Mouse (Mus musculus): ENCODE measurements around the gene Metrn.

GRCm38 (mm10) chr17:25748238-25748637, 48.7 kb downstream of the Metrn start:
- TF ChIP-seq CTCF (IDR thresholded peaks at IDR 0.05; ENCODE audit: control insufficient read depth, insufficient read depth, low read length) (no peak), POLR2A (IDR thresholded peaks at IDR 0.05; ENCODE audit: borderline replicate concordance, control insufficient read depth, low read depth, low read length) (no peak)

Measured in bone marrow, adult 2 months (tissue).